Mouse (Mus musculus): Measurements from ENCODE around the gene Gucy1b1. TPM values are rescaled to one million over a fixed set of nuclear protein-coding genes. Genes with fewer than 3 reads are reported as not detected.

The Gucy1b1 gene
- polyA plus RNA-seq (2012; rRNA removed) = 4.4 and 5.3 TPM in 2 replicates

DNA sequence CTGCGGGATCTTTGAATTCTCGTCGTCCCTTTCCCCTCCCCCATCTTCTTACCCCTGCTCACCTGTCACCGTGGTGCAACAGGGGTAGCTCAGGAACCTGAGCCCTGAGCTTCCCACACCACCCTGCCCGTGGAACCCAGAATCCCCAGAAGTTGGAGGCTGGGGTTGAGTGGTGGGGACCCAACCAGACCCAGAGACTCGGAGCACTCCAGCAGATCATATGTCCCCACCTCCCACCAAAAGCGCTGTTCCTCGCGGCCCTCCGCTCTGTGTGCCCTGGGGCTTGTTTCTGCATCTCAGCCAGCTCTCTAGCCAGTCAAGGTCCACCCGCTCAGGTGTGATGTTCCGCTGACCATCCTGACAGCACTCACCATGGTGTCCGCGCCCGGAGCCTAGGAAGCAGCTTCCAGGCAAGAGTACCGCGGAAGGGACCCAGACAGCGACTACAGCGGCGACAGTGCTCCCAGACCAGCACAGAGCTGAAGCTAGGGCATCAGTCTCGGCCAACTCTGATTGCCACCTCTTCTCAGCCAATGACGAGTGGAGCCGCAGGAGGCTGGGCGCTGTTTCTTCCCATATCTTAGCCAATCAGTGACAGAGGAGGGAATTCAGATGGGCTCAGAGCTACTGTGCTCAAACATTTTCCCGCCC, at the start of gene Gucy1b1:
TSS of gene Gucy1b1 (minus strand) at position 489 of the 651 bp plus-strand sequence.

Other genes starting within 250 kb of the Gucy1b1 start
- 5.1 and 5.4 TPM in 2 replicates for gene Ctso, start 142.1 kb downstream of the Gucy1b1 start, polyA plus RNA-seq (2012; rRNA removed)
- gene Tdo2, start 98.5 kb downstream of the Gucy1b1 start, polyA plus RNA-seq (2012; rRNA removed) = 0.32 TPM in 1 of 2 replicates, not detected in the other
- not detected in 2 replicates for gene Asic5, start 92.4 kb downstream of the Gucy1b1 start, polyA plus RNA-seq (2012; rRNA removed)
- gene Gucy1a1, start 71.1 kb upstream of the Gucy1b1 start, polyA plus RNA-seq (2012; rRNA removed) = 11.7 and 12.3 TPM in 2 replicates

Measured in ovary, adult 2 months (tissue).